Mouse (Mus musculus): Measurements from ENCODE around the gene Glt8d2.
A peak's percentile ranks its signal among the peaks of the same experiment; 100 is the strongest.
"Not testable (repeated sequence)": the region's sequence is repeated elsewhere in the genome, so short reads cannot be mapped to it uniquely, and the experiment has no call there.

Glt8d2 gene

GRCm38 (mm10) chr10:82647205-82647811, 43.1 kb downstream of the Glt8d2 start:
- DNase-seq (ENCODE audit: low spot score in 2 of 2), result no peak

GRCm38 (mm10) chr10:82646083-82646482, 44.4 kb downstream of the Glt8d2 start:
- DNase-seq (ENCODE audit: low spot score in 2 of 2), result no peak

- DNase-seq (ENCODE audit: low spot score in 2 of 2), result no peak
Observed at GRCm38 (mm10) chr10:82641481-82641880, 49.0 kb downstream of the Glt8d2 start.

- no peak for DNase-seq (ENCODE audit: low spot score in 2 of 2)
Observed at GRCm38 (mm10) chr10:82639032-82639698, 51.3 kb downstream of the Glt8d2 start.

GRCm38 (mm10) chr10:82636321-82636720, 54.1 kb downstream of the Glt8d2 start:
- DNase-seq (ENCODE audit: low spot score in 2 of 2), result no peak

- no peak for DNase-seq (ENCODE audit: low spot score in 2 of 2)
Observed at GRCm38 (mm10) chr10:82634348-82634747, 56.1 kb downstream of the Glt8d2 start.

GRCm38 (mm10) chr10:82632496-82633280, 57.8 kb downstream of the Glt8d2 start:
- no peak for DNase-seq (ENCODE audit: low spot score in 2 of 2)

GRCm38 (mm10) chr10:82631133-82631532, 59.3 kb downstream of the Glt8d2 start:
- DNase-seq (ENCODE audit: low spot score in 2 of 2), result no peak

GRCm38 (mm10) chr10:82630497-82630896, 60.0 kb downstream of the Glt8d2 start:
- DNase-seq (ENCODE audit: low spot score in 2 of 2), result no peak

- peak; percentile 73 to 89 for DNase-seq (ENCODE audit: low spot score in 2 of 2)
Observed at GRCm38 (mm10) chr10:82629586-82630255, 60.7 kb downstream of the Glt8d2 start, which contains the start of gene Tdg. Tdg (plus strand) TSS chr10:82629828.

- peak in 1 of 2 experiments; percentile 16 for DNase-seq (ENCODE audit: low spot score in 2 of 2)
Observed at GRCm38 (mm10) chr10:82629111-82629585, 61.3 kb downstream of the Glt8d2 start.

- not testable (repeated sequence) for DNase-seq (ENCODE audit: low spot score in 2 of 2)
Observed at GRCm38 (mm10) chr10:82623553-82623932, 66.9 kb downstream of the Glt8d2 start.

GRCm38 (mm10) chr10:82622671-82623552, 67.5 kb downstream of the Glt8d2 start, which contains the start of gene 1190007I07Rik:
1190007I07Rik (minus strand) TSS chr10:82623228.
- DNase-seq (ENCODE audit: low spot score in 2 of 2), result peak; percentile 73 to 92

GRCm38 (mm10) chr10:82622235-82622634, 68.2 kb downstream of the Glt8d2 start:
- no peak for DNase-seq (ENCODE audit: low spot score in 2 of 2)
